Mouse (Mus musculus): Measurements from ENCODE around the gene Spin1. TPM values are rescaled to one million over a fixed set of nuclear protein-coding genes. Genes with fewer than 3 reads are reported as not detected.

Spin1 gene
- total and polyA plus RNA-seq, 3 experiments, result 16.6 to 47.3 (median 23.7) TPM

DNA sequence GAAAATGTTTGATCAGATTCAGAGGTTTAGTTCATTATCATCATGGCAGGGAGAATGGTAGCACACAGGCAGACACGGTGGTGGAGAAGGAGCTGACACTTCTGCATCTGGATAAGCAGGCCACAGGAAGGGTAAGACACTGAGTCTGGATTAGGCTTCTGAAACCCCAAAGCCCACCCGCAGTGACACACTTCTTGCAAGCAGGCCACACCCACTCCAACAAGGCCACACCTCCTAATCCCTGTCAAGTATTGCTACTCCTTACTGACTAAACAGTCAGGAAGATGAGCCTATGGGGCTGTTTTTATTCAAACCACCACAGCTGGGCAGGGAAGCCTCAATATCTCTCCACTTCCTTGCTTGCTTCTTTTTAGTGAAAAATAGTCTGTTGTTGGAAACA, 19.9 kb upstream of the Spin1 start:
- no peaks in the 10 kb centered on the region for H3K4me1 ChIP-seq (ENCODE audit: control insufficient read depth in 1 of 2, insufficient read depth in 2 of 2, low read length in 2 of 2)
- TF ChIP-seq TAL1 (IDR thresholded peaks at IDR 0.05; ENCODE audit: low read length) (no peak), KAT2A (conservative IDR thresholded peaks at IDR 0.05; ENCODE audit: low read depth, low read length) (no peak), RAD21 (IDR thresholded peaks at IDR 0.05; ENCODE audit: low read depth, low read length) (no peak), ZC3H11A (IDR thresholded peaks at IDR 0.05; ENCODE audit: low read depth, low read length) (no peak), USF1 (IDR thresholded peaks at IDR 0.05; ENCODE audit: low read depth, low read length) (no peak), HCFC1 (IDR thresholded peaks at IDR 0.05; ENCODE audit: low read depth, low read length) (no peak), ZMIZ1 (IDR thresholded peaks at IDR 0.05; ENCODE audit: low read depth, low read length) (no peak)
- H3K27ac ChIP-seq (ENCODE audit: control insufficient read depth, low read depth, low read length), result no peak overlapping the region
- H3K27me3 ChIP-seq (ENCODE audit: control insufficient read depth in 1 of 2, insufficient read depth in 2 of 2, low read length in 2 of 2), result no peaks in the 10 kb centered on the region
- DNase-seq (ENCODE audit: low read depth, low spot score), result no peak
- H3K4me3 ChIP-seq (ENCODE audit: control insufficient read depth in 1 of 2, insufficient read depth in 1 of 2, low read depth in 2 of 2, low read length in 2 of 2), result no peak overlapping the region
- no peaks in the 10 kb centered on the region; a peak in 1 of 4 replicates for H3K36me3 ChIP-seq (ENCODE audit: control insufficient read depth in 1 of 2, insufficient read depth in 2 of 2, low read length in 2 of 2)
- H3K9ac ChIP-seq (ENCODE audit: control insufficient read depth, low read depth, low read length, poor library complexity, severe bottlenecking), result no peak overlapping the region
- no peaks in the 10 kb centered on the region for H3K79me2 ChIP-seq (ENCODE audit: control insufficient read depth, insufficient read depth, low read length, poor library complexity)
- no peaks in the 10 kb centered on the region for H3K9me3 ChIP-seq (replicated peaks; ENCODE audit: insufficient read depth, low read length)

- Histone ChIP-seq H3K27me3 (ENCODE audit: control insufficient read depth in 1 of 2, insufficient read depth in 2 of 2, low read length in 2 of 2) (no peaks in the 10 kb centered on the region), H3K36me3 (ENCODE audit: control insufficient read depth in 1 of 2, insufficient read depth in 2 of 2, low read length in 2 of 2) (peaks cover 0 to 19% of the 10 kb centered on the region in 2 experiments; a peak in 2 of 4 replicates), H3K4me1 (ENCODE audit: control insufficient read depth in 1 of 2, insufficient read depth in 2 of 2, low read length in 2 of 2) (peaks cover 5 to 17% of the 10 kb centered on the region in 2 experiments; a peak in 3 of 4 replicates), H3K27ac (ENCODE audit: control insufficient read depth, low read depth, low read length) (no peak overlapping the region), H3K9ac (ENCODE audit: control insufficient read depth, low read depth, low read length, poor library complexity, severe bottlenecking) (no peak overlapping the region), H3K9me3 (replicated peaks; ENCODE audit: insufficient read depth, low read length) (no peaks in the 10 kb centered on the region), H3K4me3 (ENCODE audit: control insufficient read depth in 1 of 2, insufficient read depth in 1 of 2, low read depth in 2 of 2, low read length in 2 of 2) (no peak overlapping the region), H3K79me2 (ENCODE audit: control insufficient read depth, insufficient read depth, low read length, poor library complexity) (no peaks in the 10 kb centered on the region)
- no peak for DNase-seq (ENCODE audit: low read depth, low spot score)
- TF ChIP-seq MAX (IDR thresholded peaks at IDR 0.05; ENCODE audit: low read length), result no peak
Observed at GRCm38 (mm10) chr13:51084241-51084640, 16.4 kb upstream of the Spin1 start.

DNA sequence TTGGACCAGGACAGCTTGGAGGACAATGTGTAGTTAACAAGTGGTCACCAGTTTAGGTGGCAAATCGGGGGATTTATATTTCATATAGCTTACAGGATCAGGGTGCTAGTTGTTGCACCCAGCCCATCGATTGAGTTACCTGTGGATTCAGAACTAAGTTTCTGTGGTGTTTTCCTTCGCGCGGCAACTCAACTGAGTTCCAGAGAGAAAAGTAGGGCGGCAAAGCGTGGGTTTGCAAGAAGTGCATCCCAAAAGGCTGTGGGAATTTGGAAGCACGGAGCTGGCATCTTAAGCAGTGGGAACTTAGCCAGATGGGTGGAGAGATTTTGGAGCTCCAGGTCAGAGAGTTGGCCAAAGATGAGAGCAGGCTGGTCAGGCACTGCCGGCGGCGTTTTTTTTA, 14.7 kb upstream of the Spin1 start:
- TF ChIP-seq MXI1 (IDR thresholded peaks at IDR 0.05; ENCODE audit: low read depth, low read length), result no peak
- TF ChIP-seq POLR2AphosphoS2 (IDR thresholded peaks at IDR 0.05; ENCODE audit: low read length), result no peak
- no peak for TF ChIP-seq JUND (IDR thresholded peaks at IDR 0.05; ENCODE audit: low read depth, low read length)
- no peak for TF ChIP-seq SMC3 (IDR thresholded peaks at IDR 0.05; ENCODE audit: low read depth, low read length)
- no peak for TF ChIP-seq RCOR1 (IDR thresholded peaks at IDR 0.05; ENCODE audit: low read depth, low read length)
- TF ChIP-seq ZKSCAN1 (IDR thresholded peaks at IDR 0.05; ENCODE audit: low read depth, low read length), result no peak
- no peak for TF ChIP-seq SIN3A (IDR thresholded peaks at IDR 0.05; ENCODE audit: low read length)
- TF ChIP-seq USF2 (IDR thresholded peaks at IDR 0.05; ENCODE audit: borderline replicate concordance in 1 of 2, insufficient read depth in 1 of 2, low read depth in 1 of 2, low read length in 2 of 2), result no peak
- TF ChIP-seq MYB (IDR thresholded peaks at IDR 0.05; ENCODE audit: low read depth, low read length), result no peak
- TF ChIP-seq ELF1 (IDR thresholded peaks at IDR 0.05; ENCODE audit: low read depth, low read length), result no peak
- TF ChIP-seq POLR2A (IDR thresholded peaks at IDR 0.05; ENCODE audit: control insufficient read depth in 1 of 2, insufficient read depth in 1 of 2, low read depth in 1 of 2, low read length in 2 of 2, poor library complexity in 1 of 2), result no peak
- TF ChIP-seq TCF12 (IDR thresholded peaks at IDR 0.05; ENCODE audit: low read depth, low read length), result no peak
- TF ChIP-seq RAD21 (IDR thresholded peaks at IDR 0.05; ENCODE audit: low read depth, low read length), result no peak
- TF ChIP-seq CTCF (IDR thresholded peaks at IDR 0.05 in 2 of 3, conservative IDR thresholded peaks at IDR 0.05 in 1 of 3; ENCODE audit: control insufficient read depth in 1 of 3, insufficient read depth in 1 of 3, low read depth in 2 of 3, low read length in 3 of 3, poor library complexity in 1 of 3, severe bottlenecking in 1 of 3), result no peak
- H3K27ac ChIP-seq (ENCODE audit: control insufficient read depth, low read depth, low read length), result no peak overlapping the region
- H3K79me2 ChIP-seq (ENCODE audit: control insufficient read depth, insufficient read depth, low read length, poor library complexity), result no peaks in the 10 kb centered on the region
- no peak overlapping the region for H3K9ac ChIP-seq (ENCODE audit: control insufficient read depth, low read depth, low read length, poor library complexity, severe bottlenecking)
- no peaks in the 10 kb centered on the region for H3K27me3 ChIP-seq (ENCODE audit: control insufficient read depth in 1 of 2, insufficient read depth in 2 of 2, low read length in 2 of 2)
- no peaks in the 10 kb centered on the region for H3K9me3 ChIP-seq (replicated peaks; ENCODE audit: insufficient read depth, low read length)
- no peak for DNase-seq (ENCODE audit: low read depth, low spot score)
- peaks cover 11 to 29% of the 10 kb centered on the region in 2 experiments; a peak in 3 of 4 replicates for H3K4me1 ChIP-seq (ENCODE audit: control insufficient read depth in 1 of 2, insufficient read depth in 2 of 2, low read length in 2 of 2)
- peaks cover 0 to 26% of the 10 kb centered on the region in 2 experiments; a peak in 2 of 4 replicates for H3K36me3 ChIP-seq (ENCODE audit: control insufficient read depth in 1 of 2, insufficient read depth in 2 of 2, low read length in 2 of 2)
- H3K4me3 ChIP-seq (ENCODE audit: control insufficient read depth in 1 of 2, insufficient read depth in 1 of 2, low read depth in 2 of 2, low read length in 2 of 2), result no peak overlapping the region

Measured in MEL (cell line).